Mouse (Mus musculus) left cerebral cortex, adult 9 months (tissue): ENCODE measurements around the gene Olfr666.
"Not testable (repeated sequence)": the region's sequence is repeated elsewhere in the genome, so short reads cannot be mapped to it uniquely, and the experiment has no call there.

Experiments used
- DNase-seq, 2 experiments: peaks; one replicate each; pipeline ENCODE4 v3.0.0; 2022; ENCODE audit warnings: low spot score in 2 of 2

The Olfr666 gene

GRCm38 (mm10) chr7:104895852-104896251, at the start of gene Olfr666:
Gene Olfr666 (minus strand): TSS chr7:104895952.
- DNase-seq = no peak

DNA sequence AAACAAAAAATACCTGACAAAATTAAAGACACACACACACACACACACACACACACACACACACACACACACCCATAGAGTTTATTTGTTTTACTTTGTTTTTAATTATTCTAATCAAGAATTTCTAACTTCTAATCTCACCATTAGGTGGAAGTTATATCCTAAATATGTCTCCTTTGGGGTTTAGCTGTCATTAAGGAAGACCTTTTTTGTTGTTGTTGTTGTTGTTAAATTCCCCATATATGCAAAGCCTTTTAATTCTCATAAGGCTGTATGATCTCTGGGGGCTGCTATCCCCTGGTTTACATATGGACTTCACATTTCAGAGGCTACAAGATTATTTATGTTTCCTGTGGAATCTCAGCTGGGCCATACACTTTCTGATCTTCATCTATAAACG, 38.2 kb upstream of the Olfr666 start, which contains the start of gene Olfr669:
TSS of gene Olfr669 (plus strand) at position 301 of the 400 bp plus-strand sequence.
- DNase-seq = no peak

GRCm38 (mm10) chr7:104927957-104928356, 32.2 kb upstream of the Olfr666 start, which contains the start of gene Olfr668:
Gene Olfr668 (minus strand): TSS chr7:104928057.
- DNase-seq = no peak

- no peak for DNase-seq
Observed at GRCm38 (mm10) chr7:104921382-104921781, 25.6 kb upstream of the Olfr666 start, which contains the start of gene Olfr667. Gene Olfr667 (minus strand): TSS chr7:104921482.

DNA sequence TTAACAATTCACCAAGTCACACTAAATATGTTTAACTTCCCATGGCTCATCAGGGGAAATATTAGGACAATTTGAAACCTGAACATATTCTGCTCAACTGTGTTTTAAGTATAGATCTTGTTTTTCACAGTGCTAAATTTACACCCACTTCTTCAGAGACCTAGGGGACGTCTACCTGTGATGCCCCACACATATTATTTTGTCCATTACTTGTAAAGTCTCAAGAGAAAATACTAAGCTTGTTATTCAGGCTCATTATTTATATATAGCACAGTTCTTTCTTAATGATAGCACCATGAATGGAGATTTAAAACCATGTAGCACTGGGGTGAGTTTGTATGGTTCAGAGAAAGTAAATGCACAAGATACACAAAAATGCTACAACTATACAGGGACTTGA, 18.0 kb downstream of the Olfr666 start, which contains the start of gene Olfr665:
TSS of gene Olfr665 (plus strand) at position 301 of the 400 bp plus-strand sequence.
- DNase-seq = no peak

DNA sequence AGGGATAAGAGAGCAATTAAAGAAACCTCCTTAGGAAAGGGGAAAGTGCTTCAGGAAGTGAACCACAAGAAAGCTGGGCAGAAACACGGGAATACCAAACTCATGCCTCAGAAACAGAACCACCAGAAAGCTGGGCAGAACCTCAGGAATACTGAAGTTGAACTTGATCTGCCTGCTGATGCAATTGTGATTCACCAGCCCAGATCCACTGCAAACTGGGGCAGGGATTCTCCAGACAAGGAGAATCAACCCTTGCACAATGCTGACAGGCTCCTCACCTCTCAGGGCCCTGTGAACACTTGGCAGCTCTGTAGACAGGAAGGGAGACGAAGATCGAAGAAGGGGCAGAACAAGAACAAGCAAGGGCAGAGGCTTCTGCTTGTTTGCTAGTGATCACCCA, 34.4 kb downstream of the Olfr666 start:
- DNase-seq = no peak

GRCm38 (mm10) chr7:104857683-104858082, 38.1 kb downstream of the Olfr666 start:
- DNase-seq = no peak

DNA sequence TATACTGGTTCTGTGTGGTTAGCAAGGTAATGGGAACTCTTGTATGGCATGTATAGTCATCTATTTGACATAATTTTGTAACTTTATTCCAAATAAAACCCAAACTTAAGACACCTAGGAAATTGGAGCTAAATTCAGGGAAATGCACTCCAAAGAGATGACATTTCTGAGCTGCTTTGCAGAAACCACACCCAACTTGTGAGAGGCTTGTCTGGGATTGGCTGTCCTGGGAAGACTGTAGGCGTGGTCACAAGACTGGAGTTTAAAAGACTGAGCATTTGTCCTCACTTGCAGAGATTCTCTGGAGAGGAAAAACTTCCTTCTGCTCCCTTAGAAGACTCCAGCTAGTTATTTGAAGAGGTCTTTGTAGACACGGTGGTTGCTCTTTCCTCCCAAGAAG, 39.0 kb downstream of the Olfr666 start, which contains the start of gene Usp17la:
TSS of gene Usp17la (plus strand) at position 301 of the 400 bp plus-strand sequence.
- not testable (repeated sequence) for DNase-seq

DNA sequence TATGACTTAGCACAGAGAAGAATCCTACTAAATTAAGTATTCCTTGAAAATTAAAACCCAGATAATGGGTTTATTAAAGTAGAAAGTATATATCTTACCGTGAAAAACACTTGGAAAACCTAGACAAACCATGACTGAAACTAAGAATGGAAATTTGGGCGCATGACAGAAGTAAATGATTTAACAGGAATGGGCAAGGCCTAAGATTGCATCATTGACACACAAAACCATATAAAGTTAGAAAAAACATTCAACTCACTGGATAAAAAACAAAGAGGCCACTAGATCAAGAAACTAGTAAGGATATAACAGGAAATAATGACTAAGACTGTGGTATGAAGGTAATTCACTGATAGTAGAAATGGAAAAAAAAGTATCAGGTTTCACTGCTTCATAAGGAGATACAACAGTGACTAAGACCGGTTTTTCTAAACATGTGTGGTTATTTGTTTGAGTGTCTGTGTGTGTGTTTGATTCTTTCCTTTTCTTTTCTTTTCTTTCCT, 40.5 kb downstream of the Olfr666 start:
- no peak for DNase-seq

- DNase-seq = not testable (repeated sequence)
Observed at GRCm38 (mm10) chr7:104851546-104851945, 44.2 kb downstream of the Olfr666 start.

GRCm38 (mm10) chr7:104843731-104844287, 51.9 kb downstream of the Olfr666 start:
- DNase-seq = no peak

- no peak for DNase-seq
Observed at GRCm38 (mm10) chr7:104842503-104842902, 53.2 kb downstream of the Olfr666 start, which contains the start of gene Usp17lb. Gene Usp17lb (minus strand): TSS chr7:104842603.
